Mouse (Mus musculus) embryo, embryonic 10 days (tissue): Measurements from ENCODE around the gene Slc20a1.

Experiments used
- DNase-seq: peaks from one replicate; pipeline ENCODE4 v3.0.0-alpha.2; 2015; ENCODE audit warnings: low spot score

Slc20a1 gene

DNA sequence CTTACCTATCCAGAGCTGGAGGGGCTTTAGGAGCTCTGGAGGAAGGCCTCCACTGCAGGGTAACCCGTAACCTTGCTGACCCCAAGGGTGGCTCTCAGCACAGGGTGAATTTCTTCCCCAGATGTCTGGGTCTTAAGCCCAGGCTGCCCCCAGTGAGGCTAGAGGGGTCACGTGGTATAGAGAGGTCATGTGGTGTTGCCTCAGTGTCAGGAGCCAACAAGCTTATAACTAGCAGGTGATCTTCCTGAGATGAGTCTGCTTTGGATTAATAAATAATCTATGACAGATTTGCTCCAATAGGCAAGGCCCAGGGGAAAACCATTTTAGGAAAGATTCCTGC is 55.0 kb downstream of the Slc20a1 start:
- DNase-seq, result no peak

DNA sequence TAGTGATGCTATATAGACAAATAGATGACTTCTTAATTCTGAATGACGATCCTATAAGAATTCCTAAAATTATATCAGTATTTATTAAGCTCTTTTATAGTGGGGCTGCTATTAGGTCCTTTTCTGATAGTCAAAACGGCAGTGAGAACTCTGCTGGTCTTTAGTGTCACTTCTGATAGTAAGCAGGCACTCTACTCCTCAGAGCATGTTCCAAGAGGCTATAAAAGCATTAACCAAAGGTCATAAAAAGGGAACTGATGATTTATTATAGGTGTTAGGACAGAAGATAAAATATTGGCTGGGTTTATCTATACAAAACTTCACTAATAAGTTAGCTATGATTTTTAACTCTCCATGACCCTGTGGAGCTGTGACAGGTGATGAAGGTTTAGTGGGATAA is 55.5 kb downstream of the Slc20a1 start:
- DNase-seq, result no peak

DNA sequence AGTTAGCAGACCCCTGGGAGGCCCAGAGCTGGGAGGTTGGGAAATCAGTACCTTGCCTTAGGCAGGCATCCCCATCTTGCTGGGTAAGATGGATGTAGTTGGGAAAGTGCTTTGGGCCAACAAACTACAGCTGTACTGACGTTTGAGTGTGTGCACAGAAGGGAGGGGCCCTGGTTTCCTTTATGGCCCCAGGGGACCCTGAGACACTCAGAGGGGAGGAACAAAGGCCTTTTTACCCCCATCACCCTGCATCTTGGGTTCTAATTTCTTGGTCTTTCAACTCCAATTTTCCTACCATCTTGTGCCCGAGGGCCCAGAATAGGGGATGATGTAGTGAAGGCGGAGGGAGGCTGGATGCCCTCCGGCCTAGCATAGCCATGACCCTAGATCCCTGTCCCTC is 57.4 kb downstream of the Slc20a1 start:
- no peak for DNase-seq

DNA sequence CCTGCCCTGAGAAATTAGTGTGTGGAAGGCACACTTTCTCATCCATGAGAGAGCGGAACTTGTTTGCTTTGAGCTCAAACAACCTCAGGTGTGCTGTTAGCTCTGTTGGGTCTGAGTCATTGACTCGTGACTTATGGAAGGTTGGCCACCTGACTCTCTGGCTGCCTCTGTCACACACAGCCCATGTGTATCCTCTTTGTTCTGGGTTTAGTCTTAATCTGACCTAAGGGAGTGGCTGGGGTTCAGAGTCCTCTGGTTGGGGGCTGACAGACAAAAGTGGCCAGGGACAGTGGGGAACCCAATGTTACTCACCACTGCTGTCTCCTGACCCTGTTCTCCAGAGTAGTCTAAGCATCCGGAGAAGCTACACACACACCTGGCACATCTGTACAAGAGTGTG is 59.5 kb downstream of the Slc20a1 start:
- no peak for DNase-seq

DNA sequence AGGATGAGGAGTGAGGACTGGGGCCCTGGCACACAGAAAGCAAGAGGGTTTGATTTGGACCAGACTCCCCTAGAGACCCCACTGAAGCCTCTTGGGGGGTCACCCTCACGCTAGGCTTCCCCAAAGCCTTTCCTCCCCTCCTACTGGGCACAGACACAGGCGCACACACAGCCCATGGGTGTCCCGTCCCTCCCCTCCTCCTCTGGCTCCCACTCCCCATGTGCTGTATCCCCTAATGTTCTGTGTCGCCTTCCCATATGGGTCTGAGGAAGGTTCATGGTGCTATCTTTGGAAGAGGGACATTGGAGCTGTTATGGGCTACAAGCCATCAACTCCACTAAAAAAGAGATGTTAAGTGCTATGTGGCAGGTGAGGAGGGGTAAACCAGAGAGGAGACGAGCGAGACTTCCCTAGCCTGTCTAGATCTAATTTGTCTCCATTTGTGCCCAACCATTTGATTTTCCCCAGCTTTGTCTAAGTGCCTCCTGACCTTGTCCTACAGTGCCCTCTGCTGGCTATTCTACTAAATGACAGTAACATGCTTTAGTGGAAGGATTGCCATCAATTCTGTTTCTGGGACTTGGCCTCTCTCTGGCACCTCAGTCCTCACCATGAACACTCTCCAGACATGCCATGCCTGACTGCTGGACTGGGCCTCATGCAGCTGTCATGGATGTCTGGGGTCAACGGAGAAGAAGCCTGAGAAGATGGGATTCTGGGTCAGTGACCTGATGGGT is 60.1 kb downstream of the Slc20a1 start:
- DNase-seq, result peak; percentile 93

DNA sequence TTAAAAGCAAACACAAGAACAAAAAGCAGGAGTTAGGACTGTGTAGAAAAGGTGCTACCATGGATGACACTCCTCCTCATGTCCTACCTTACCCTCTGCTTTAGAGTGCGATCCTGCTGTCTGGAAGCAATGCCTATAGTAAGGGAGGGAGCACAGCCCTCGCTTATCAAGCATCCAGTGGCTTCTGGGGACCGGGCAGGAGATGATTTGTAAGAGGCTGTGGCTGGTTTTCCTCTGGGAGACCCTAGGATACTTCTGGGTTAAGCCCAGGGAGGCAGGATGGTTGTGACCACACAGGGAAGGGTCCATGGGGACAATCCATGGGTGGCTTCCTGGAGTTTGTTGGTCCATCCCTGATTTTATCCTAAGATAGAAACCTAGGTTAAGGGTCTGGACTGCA is 62.1 kb downstream of the Slc20a1 start:
- DNase-seq, result no peak
